Mouse (Mus musculus) megakaryocyte, adult 5-6 weeks (primary cell): ENCODE results near the gene Adam30. TPM values are rescaled to one million over a fixed set of nuclear protein-coding genes. Genes with fewer than 3 reads are reported as not detected.

Source experiments
- ATAC-seq: 2 replicates; pipeline ENCODE4 v1.8.0; 2016; ENCODE audit warnings: mild to moderate bottlenecking, inconsistent platforms; ENCODE audit not compliant: poor library complexity, severe bottlenecking
- total RNA-seq, 2 experiments: library from RNA; stranded (forward) in 1 of 2; stranded (reverse) in 1 of 2; fragments of 153-499, 151-499 nt in 1 of 2; fragments of 221-1000, 200-1000 nt in 1 of 2; gene quantifications; 2 replicates each; pipeline versions ENCODE4 v1.2.3 to v1.2.4; 2015 to 2017

Gene Adam30
- total RNA-seq, 2 experiments from 2014 or later = 0.18 TPM; not detected in 1

DNA sequence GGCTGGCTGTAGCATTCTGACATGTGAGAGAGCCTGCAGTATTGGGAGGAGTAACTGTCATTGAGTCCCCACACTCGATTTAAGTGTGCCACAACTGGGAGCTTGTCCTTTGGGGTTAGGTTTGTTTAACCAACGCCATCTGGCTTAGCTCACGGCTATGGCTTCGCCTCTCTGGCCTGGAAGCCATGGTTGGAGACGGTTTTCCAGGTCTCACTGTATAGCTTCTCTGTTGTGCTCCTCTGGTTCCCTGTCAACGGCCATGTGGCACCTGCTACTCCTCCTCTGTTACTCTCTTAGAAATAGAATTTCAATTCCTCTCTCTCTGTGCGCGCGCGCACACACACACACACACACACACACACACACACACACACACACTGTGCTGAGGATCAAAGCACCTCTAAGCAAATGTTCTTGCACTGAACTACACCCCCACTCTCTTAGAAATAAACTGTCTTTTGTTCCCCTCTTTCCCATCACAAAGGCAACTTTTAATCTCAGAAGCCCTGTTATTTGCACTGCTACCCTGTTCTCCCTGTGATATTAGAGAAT lies 24.8 kb downstream of the Adam30 start:
- no peak for ATAC-seq

DNA sequence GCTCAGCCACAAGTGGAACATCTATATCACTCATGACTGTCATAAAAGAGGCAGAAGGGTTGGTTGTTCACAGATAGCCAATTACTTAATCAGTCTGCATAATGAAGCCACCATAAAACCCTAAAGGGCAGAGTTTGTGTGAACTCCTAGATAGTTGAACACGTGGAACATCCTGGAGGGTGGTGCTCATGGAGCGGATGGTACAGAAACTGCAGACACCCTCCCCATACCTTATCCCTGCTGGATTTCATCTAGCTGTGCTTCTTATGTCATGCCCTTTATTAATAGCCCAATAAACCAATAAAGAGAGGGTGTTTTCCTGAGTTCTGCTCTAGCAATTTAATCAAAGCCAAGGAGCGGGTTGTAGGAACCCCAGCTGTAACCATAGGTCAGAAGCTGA lies 27.3 kb downstream of the Adam30 start:
- ATAC-seq = no peak

DNA sequence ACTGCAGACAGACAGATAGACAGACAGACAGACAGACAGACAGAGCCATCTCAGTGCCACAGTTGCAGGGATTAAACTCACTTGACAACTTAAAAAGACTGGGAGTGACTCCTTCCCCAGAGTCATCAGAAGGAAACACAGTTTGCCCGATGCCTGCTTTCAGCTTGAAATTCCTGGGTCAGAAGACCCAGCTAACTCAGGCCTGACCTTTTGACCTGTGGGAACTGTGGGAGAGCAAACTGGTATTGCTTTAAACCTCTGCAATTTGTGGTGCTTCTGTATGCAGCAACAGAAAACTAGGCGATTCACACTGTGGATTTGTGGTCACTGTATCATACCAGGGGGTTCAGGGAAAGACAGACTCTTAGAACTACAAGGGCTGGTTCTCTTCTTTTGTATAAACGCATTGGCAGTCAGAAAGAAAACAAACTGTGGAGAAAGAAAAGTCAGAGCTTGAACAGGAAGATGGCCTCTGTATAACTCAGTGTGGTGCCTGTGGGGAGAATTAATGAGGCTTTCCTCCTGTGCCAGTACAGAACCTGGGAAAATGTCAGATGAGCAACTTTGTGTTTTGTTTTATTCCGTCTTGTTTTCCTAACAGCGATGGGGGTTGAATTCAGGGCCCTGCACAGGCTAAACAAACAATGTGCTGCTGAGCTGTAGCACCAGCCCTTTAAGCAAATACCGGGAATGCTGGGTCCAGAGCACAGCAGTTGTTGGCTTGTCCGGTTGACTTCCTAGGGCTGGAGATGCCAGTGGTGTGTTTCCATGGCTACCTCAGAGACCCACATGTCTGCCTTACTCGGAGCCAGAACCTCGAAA lies 37.5 kb downstream of the Adam30 start:
- ATAC-seq = no peak

DNA sequence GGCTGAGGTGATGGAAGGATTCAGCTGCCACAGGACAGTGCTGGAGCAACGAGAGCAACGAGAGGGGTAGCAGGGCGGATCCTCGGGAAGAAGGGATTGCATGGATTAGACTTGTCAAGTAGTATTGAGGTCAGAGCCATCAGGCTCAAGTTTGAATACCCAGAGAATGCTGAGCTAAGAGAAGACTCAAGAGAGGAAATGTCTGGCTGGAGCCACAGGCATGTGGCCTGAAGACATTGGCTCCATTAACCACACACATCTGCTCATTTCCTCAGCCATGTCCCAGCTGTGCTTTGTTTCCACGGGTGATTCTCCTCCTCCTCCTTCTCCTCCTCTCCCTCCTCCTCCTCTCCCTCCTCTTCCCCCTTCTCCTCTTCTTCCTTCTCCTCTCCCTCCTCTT lies 39.3 kb downstream of the Adam30 start:
- no peak for ATAC-seq

DNA sequence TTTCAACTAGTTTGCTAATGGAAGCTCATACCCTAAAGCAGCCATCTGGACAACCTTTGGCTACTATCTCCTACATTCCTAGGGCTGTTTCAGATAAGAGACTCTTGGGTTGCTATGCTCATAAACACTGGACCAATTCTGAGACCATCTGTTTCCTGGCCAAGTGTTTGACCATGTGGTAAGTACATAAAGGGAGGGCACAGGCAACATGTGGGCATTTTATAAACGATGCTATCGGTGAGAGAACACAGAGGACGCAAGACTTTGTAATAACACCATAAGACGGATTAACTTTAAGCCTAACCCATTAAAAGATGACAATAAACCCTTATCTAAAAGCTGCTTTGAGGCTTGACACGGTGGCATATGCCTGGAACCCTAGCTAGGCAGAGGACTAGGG lies 42.9 kb downstream of the Adam30 start:
- no peak for ATAC-seq

DNA sequence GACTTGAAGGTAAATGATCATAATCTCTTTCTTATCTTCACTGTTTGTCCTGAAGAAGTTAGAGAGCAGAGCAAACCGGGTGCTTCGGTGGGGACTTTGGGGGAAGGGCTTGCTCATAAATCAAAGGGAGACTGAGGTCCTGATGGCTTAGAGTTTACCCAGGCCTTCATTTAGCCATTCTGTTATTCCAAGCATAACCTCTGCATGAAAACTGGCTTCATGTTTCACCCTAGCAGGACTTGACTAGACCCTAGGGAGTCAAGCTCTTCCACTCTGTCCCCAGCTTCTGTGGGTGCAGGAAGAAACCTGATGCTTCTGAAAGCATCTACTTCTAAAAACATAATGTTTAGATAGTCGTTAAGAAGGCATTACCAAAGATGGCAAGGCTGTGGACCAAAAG lies 46.5 kb downstream of the Adam30 start:
- no peak for ATAC-seq

- no peak for ATAC-seq
Measured at GRCm38 (mm10) chr3:98209161-98209560, 48.7 kb downstream of the Adam30 start.

- no peak for ATAC-seq
Measured at GRCm38 (mm10) chr3:98210860-98211259, 50.4 kb downstream of the Adam30 start.

DNA sequence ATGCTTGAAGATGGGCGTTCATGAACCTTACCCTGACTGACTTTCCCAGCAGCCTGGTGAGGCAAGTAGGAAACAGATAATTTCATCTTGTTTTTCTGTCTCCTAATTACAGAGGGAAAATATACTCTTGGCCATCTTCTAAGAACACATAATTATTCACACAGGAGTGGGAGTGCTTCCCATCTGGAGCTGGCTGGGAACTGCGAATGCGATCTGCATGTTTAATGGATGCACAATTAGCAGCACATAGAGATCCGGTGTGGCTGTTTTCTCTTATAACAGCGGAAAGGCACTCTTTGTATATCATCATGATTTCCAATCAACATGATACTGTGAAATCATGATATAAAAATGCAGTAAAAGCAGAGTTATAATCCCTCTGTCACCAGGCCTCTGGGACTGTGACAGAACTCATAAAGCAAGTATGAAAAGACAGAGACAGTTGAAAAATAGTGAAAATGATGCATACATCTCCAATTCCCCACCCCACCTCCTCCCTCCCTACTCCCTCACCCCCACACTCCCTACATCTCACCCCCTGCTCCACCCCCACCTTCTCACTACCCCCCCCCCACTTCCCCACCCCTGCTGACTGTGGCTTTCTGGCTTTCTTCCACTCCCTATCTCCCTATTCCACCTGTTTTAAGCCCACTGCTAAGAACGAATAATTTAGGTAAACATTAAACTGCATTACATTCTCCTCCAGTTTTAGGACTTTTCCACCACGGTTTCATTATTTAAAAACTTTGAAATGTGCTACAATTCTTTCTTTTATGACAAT lies 51.1 kb downstream of the Adam30 start:
- ATAC-seq = no peak

Other genes starting within 250 kb of the Adam30 start
- gene Notch2, start 147.1 kb upstream of the Adam30 start, total RNA-seq (2015) = 92.1 and 97.4 TPM in 2 replicates
- gene Notch2, start 147.1 kb upstream of the Adam30 start, total RNA-seq (2017) = 81.7 and 104 TPM in 2 replicates
- gene Reg4, start 61.5 kb downstream of the Adam30 start, total RNA-seq (2015) = not detected in 2 replicates
- not detected in 2 replicates for gene Reg4, start 61.5 kb downstream of the Adam30 start, total RNA-seq (2017)
- gene Hmgcs2, start 119.8 kb downstream of the Adam30 start, total RNA-seq (2015) = 0.46 TPM in 1 of 2 replicates, not detected in the other
- gene Hmgcs2, start 119.8 kb downstream of the Adam30 start, total RNA-seq (2017) = 0.11 and 0.24 TPM in 2 replicates
- gene Phgdh, start 179.4 kb downstream of the Adam30 start, total RNA-seq (2015) = 11.0 and 13.9 TPM in 2 replicates
- gene Phgdh, start 179.4 kb downstream of the Adam30 start, total RNA-seq (2017) = 59.7 and 75.3 TPM in 2 replicates
- gene Zfp697, start 221.8 kb downstream of the Adam30 start, total RNA-seq (2015) = 0.14 and 0.47 TPM in 2 replicates
- gene Zfp697, start 221.8 kb downstream of the Adam30 start, total RNA-seq (2017) = 0.53 TPM in 1 of 2 replicates, not detected in the other